Mouse (Mus musculus) cerebellum, adult 9-11 months (tissue): ENCODE measurements around the gene Adar.

ENCODE experiments used
- DNase-seq: peaks from one replicate; pipeline ENCODE4 v3.0.0; 2022

Adar gene

GRCm38 (mm10) chr3:89714359-89715206 is at the start of gene Adar:
Gene Adar, plus strand, starts transcription at chr3:89715022.
- peak; percentile 87 for DNase-seq

DNA sequence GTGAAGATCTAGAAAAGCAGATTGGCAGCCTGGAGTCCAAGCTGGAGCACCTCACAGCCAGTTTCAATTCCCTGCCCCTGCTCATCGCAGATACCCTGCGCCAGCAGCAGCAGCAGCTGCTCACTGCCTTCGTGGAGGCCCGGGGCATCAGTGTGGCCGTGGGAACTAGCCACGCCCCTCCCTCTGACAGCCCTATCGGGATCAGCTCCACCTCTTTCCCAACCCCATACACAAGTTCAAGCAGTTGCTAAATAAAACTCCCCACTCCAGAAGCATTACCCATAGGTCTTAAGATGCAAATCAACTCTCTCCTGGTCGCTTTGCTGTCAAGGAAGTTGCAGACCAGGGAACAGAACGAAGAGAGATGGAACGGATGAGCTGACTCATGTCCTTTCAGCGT is 47.7 kb upstream of the Adar start:
- no peak for DNase-seq

- DNase-seq: no peak
These were observed 43.5 kb upstream of the Adar start for GRCm38 (mm10) chr3:89671334-89671733.

GRCm38 (mm10) chr3:89672573-89673317 is 42.1 kb upstream of the Adar start:
- DNase-seq: no peak

DNA sequence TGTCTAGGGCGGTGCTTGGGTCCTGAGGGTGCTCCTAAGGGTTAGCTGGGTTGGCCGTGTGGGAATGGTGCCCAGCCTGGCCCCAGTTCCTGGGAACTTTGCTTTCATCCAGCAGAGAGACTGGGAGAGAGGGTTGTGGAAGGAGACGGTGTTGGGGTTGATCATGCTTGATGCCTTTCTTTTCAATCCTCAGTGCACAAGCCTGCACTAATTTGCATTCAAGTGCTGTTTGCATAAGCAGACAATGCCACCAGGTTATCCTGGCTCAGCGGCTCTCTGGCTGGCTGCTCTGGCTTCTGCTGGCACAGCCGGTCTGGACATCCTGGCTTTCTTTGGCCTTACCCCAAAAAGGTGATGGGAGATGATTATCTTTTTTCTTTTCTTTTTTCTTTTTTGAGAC is 37.2 kb upstream of the Adar start:
- DNase-seq: no peak

- DNase-seq: no peak
These were observed 28.8 kb upstream of the Adar start for GRCm38 (mm10) chr3:89686031-89686430.

GRCm38 (mm10) chr3:89688694-89689581 is 25.9 kb upstream of the Adar start:
- peak; percentile 79 for DNase-seq

DNA sequence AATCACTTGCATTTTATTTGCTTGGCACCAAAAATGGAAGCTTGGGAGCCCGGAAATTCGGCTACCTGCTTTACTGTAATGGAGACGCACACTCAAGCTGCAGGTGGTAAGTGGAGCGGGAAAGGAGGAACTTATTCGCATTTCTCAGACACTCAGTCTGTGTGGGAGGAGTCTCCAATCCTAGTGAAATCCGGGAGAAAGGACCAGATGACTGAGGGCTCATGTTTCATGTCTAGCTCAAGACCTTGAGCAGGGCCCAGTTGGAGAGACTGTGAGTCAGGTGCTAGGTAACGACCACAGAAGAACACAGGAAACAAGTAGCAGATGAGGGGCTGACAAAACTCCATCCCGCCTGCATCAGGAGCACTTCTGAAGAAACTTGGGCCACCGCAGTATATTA is 23.0 kb upstream of the Adar start:
- DNase-seq: no peak

GRCm38 (mm10) chr3:89696152-89696821 is 18.5 kb upstream of the Adar start:
- DNase-seq: no peak

- no peak for DNase-seq
These were observed 15.9 kb upstream of the Adar start for GRCm38 (mm10) chr3:89698958-89699357.

- no peak for DNase-seq
These were observed 14.4 kb upstream of the Adar start for GRCm38 (mm10) chr3:89700461-89700860.

GRCm38 (mm10) chr3:89703596-89703995 is 11.2 kb upstream of the Adar start:
- DNase-seq: no peak

- no peak for DNase-seq
These were observed 10.8 kb upstream of the Adar start for GRCm38 (mm10) chr3:89704064-89704463.

- peak; percentile 78 for DNase-seq
These were observed 565 bp downstream of the Adar start for GRCm38 (mm10) chr3:89715207-89715966.

- no peak for DNase-seq
These were observed 1.1 kb downstream of the Adar start for GRCm38 (mm10) chr3:89715967-89716256.

DNA sequence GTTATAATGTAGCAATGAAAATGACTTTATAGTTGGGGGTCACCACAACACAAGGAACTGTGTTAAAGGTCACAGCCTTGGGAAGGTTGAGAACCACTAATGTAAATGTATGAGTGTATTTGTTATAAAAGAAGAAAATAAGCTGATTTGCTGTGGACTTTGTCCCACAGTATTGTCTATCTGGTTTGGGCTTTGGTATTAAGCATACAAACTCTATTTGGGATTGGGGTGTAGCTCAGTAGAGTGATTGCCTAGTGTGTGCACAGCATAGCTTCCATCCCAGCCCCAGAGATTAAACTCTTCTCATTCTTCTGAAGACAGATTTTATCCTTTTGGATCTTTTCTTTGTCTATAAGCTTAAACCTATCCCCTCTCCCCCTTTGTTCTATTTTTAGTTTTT is 7.2 kb downstream of the Adar start:
- DNase-seq: no peak

DNA sequence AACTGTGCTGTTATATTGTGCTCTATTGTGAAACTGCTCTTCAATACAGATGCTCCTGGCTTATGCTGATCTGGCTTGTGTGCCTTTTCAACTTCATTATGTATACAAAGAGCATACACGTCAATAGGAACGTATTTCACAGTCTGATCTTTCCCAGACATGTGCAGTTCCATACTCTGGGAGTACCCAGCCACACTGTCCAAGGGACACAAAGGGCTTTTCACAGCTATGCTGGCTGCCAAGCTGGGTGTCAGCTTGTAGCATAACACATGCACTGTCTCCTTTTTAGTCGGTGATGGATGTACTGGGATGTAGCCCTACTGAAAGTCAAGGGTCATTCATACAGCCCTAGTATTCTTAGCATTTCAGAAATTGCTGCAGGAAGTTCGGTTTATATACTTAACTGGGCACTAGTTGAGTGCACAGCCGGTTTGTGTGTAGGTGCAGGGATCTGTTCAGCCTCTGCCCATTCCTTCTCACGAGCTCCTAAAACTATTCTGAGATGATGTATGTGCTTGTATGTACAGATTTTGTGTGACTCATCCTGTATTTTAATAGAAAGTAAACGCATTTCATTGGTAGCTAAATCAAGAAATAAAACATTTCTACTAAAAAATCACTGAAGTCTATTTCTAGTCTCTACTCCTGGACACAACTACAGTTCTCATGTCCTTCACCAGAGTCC is 8.7 kb downstream of the Adar start:
- DNase-seq: no peak

- peak; percentile 32 for DNase-seq
These were observed 12.2 kb downstream of the Adar start for GRCm38 (mm10) chr3:89727028-89727427.

DNA sequence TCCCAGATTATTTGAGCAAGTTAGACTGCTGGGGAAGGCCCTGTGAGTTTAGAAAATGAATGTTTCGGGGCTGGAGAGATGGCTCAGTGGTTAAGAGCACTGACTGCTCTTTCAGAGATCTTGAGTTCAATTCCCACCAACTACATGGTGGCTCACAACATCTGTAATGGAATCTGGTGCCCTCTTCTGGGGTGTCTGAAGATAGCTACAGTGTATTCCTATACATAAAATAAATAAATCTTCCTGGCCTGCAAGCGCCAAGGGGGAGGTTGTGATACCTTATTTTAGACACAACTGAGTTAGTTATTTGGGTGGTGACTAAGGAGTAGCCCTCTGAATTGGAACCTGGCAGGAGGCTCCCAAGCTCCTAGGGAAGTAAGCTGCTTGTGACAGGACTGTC is 14.0 kb downstream of the Adar start:
- no peak for DNase-seq

DNA sequence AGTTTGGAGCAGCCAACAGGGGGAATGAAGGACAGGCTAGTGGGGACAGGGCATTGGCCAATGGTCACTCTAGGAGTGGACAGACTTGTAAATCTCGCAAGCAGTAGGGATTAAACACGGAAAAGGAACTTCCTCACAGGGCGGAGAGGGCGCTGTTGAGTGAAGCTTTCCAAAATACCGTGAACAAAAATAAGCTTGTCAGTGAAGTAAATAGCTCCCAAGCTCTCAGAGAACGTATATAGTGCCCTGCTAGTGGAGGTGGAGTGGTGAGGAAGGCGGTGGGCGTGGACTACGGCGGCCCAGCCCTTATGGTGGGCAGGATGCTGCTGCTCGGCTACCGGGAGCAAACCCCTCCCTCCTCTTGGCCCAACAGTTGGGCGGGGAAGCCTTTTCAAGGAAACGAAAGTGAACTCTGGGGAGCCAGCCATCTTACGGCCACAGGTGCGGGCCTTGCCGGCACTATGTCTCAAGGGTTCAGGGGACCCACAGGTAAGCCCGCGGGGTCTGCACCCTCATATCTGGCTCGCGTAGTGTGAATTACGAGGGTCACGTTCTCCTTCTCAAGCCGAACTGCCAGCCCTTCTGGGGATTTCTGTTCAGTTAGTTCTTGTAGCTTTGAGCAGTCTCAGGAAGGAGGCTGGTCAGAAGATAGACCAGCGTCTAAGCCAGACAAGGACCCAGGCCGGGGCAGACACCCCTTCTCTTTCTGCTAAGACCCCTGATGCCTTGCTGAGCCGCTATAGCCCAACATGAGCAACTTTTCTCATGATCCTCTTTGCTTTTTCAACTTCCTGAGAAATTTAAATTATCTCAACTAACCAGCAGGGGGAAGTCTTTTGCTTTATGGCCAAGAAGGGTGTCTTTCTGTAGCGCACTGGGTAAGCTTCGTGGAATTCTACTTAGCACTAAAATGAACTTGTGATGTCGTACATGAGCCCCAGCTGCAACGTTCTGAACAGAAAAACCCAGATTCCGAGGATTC is 15.8 kb downstream of the Adar start:
- peak; percentile 58 for DNase-seq
